9 mouse cellular contexts compared by ENCODE assay signal in the genomic region with DNA sequence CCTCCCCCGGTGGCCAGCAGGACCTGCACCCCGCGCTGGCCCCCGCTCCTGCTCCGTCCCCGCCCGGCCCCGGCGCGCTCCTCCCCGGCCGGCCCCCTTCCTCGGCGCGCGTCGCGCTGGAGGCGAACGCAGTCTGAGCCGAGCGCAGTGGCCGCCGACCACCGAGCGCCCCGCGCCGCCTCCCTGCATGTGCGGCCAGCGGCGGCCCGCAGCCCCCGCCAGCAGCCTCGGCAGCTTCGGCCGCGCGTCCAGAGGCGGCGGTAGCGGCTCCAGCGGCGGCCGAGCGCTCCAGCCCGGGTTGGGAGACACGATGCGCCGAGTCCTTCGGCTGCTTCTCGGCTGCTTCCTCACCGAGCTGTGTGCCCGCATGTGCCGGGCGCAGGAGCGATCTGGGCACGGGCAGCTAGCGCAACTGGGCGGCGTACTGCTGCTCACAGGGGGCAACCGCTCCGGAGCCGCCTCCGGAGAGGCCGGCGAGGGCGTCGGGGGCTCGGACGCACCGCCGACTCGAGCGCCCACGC. TPM values are rescaled to one million over a fixed set of nuclear protein-coding genes. Genes with fewer than 3 reads are reported as not detected.
DNase-seq lines count a peak whose midpoint lies in the region; ATAC-seq lines count a peak whose summit lies in the region.
"Had no signal": no experiment of that assay in that cellular context is flagged by ENCODE, and none has a peak within 500 bp of the region (broad histone marks: within the 10 kb centered on the region; RNA-seq: fewer than 3 reads in every experiment).

No protein-coding gene starts in this region.

- H3K9ac ChIP-seq in heart, embryonic 12.5 days: peak overlapping the region; percentile 66
- peak overlapping the region; percentile 79 for H3K9ac ChIP-seq in midbrain, embryonic 13.5 days (replicated peaks)

- peak; percentile 27 to 43 for DNase-seq in cerebellum, postnatal 14 days
- no peak for DNase-seq in cerebellum, adult 11 months
- peak; percentile 45 for DNase-seq in right cerebral cortex, postnatal 14 days
- DNase-seq in right cerebral cortex, adult 2 months (ENCODE audit: low spot score in 2 of 2): no peak
- DNase-seq in left cerebral cortex, postnatal 36 days (ENCODE audit: low spot score in 2 of 2): peak; percentile 52 to 74
- no peak for DNase-seq in c-Kit-positive CD71-positive TER-119-positive erythroid progenitor cells, embryonic 14.5 days (ENCODE audit: low spot score)

- H3K9me3 ChIP-seq in heart, embryonic 12.5 days (replicated peaks): no peaks in the 10 kb centered on the region
- H3K9me3 ChIP-seq in midbrain, embryonic 13.5 days: no peaks in the 10 kb centered on the region

- peak; percentile 61 for ATAC-seq in heart, embryonic 12.5 days (ENCODE audit: insufficient number of reproducible peaks, low FRiP score)
- peak; percentile 82 for ATAC-seq in midbrain, embryonic 13.5 days

- no peak overlapping the region for H3K27ac ChIP-seq in heart, embryonic 12.5 days (ENCODE audit: poor library complexity, severe bottlenecking)
- H3K27ac ChIP-seq in midbrain, embryonic 13.5 days: peak overlapping the region; percentile 56; the same call in 1 of the 2 replicates

- peaks cover 15% of the 10 kb centered on the region for H3K4me1 ChIP-seq in heart, embryonic 12.5 days (replicated peaks)
- peaks cover 27% of the 10 kb centered on the region for H3K4me1 ChIP-seq in midbrain, embryonic 13.5 days (replicated peaks)

- peak overlapping the region; percentile 99 for H3K4me2 ChIP-seq in heart, embryonic 12.5 days
- peak overlapping the region; percentile 96 for H3K4me2 ChIP-seq in midbrain, embryonic 13.5 days (replicated peaks)

- WGBS in heart, embryonic 12.5 days: 1% methylated on average over 50 of the region's 76 CpGs
- under 1% methylated on average over 69 of the region's 76 CpGs for WGBS in midbrain, embryonic 13.5 days

- intact Hi-C loops in left cerebral cortex, postnatal 36 days (cut with DNase I): loop anchor here (5.0 to 10.0 kb wide), 5 partner anchors 130 to 1120 kb away; partner anchors contain the start of gene Ercc4

- peak overlapping the region; percentile 63 for H3K4me3 ChIP-seq in heart, embryonic 12.5 days
- peak overlapping the region; percentile 65 for H3K4me3 ChIP-seq in midbrain, embryonic 13.5 days (replicated peaks)

- no peaks in the 10 kb centered on the region for H3K36me3 ChIP-seq in heart, embryonic 12.5 days
- H3K36me3 ChIP-seq in midbrain, embryonic 13.5 days: no peaks in the 10 kb centered on the region

- H3K27me3 ChIP-seq in heart, embryonic 12.5 days (replicated peaks): peaks cover 94% of the 10 kb centered on the region
- peaks cover 73% of the 10 kb centered on the region for H3K27me3 ChIP-seq in midbrain, embryonic 13.5 days

RNA-seq across cellular contexts. Expression of gene Shisa9, which starts 0.4 kb away (rescaled TPM):
- 0.27 and 0.59 TPM in 2 replicates for polyA plus RNA-seq in heart, embryonic 12.5 days (2016; fragmentation: Nextera tagmentation; extraction: Ambion mirVana)
- 10 to 100 TPM; 54.0 to 69.8 TPM for total RNA-seq in left cerebral cortex, postnatal 36 days (2021)
- 4.6 and 4.7 TPM in 2 replicates for polyA plus RNA-seq in midbrain, embryonic 13.5 days (2015; fragmentation: Nextera tagmentation; extraction: Ambion mirVana)
- polyA plus RNA-seq: C2C12 had no signal

Comparison
In these comparisons a context has a peak if more than half of its experiments do, and no peak if none do; other contexts are left out.
1. DNase-seq: peak in cerebellum, postnatal 14 days (2 of 2), right cerebral cortex, postnatal 14 days (single experiment) and left cerebral cortex, postnatal 36 days (2 of 2); none in cerebellum, adult 11 months (single experiment), right cerebral cortex, adult 2 months (0 of 2) and c-Kit-positive CD71-positive TER-119-positive erythroid progenitor cells, embryonic 14.5 days (single experiment).